Mouse (Mus musculus): ENCODE data around the gene Dapk3. TPM values are rescaled to one million over a fixed set of nuclear protein-coding genes. Genes with fewer than 3 reads are reported as not detected.
"Not testable (repeated sequence)": the region's sequence is repeated elsewhere in the genome, so short reads cannot be mapped to it uniquely, and the experiment has no call there.

The Dapk3 gene
- polyA plus RNA-seq, 1 experiment from 2014 or later = 58.8 TPM

DNA sequence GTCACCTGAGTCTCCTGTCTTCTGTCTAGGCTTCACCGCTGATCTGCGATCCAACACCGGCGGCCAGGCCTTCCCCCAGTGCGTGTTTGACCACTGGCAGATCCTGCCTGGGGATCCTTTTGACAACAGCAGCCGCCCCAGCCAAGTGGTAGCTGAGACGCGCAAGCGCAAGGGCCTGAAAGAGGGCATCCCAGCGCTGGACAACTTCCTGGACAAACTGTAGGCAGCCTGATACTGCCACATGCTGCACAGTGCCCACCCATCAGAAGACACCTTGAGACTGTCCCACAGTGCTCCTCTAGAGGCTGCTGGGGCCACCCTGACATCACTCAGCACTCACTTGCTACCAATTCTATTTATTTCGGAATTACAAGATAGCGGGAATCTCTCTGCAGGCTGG is 945 bp upstream of the Dapk3 start:
- Histone ChIP-seq H3K4me1 (replicated peaks; ENCODE audit: control insufficient read depth, insufficient read depth, low read length) (peaks cover 29% of the 10 kb centered on the region), H3K36me3 (ENCODE audit: control insufficient read depth, insufficient read depth, low read length) (peaks cover 69% of the 10 kb centered on the region), H3K27ac (ENCODE audit: low read depth) (peak overlapping the region; percentile 19; the same call in 1 of the 2 replicates)
- DNase-seq (ENCODE audit: low spot score); ATAC-seq (replicated peaks; ENCODE audit: low FRiP score, low TSS enrichment, low read depth); H3K9ac ChIP-seq (ENCODE audit: low read length); H3K4me2 ChIP-seq (ENCODE audit: low read length); H3K9me3 ChIP-seq (ENCODE audit: control insufficient read depth, low read length); H3K27me3 ChIP-seq (replicated peaks; ENCODE audit: control insufficient read depth, insufficient read depth, low read length); H3K4me3 ChIP-seq (ENCODE audit: low read depth, low read length): not testable (repeated sequence)
- 81% methylated on average over 12 of the region's 12 CpGs for WGBS

DNA sequence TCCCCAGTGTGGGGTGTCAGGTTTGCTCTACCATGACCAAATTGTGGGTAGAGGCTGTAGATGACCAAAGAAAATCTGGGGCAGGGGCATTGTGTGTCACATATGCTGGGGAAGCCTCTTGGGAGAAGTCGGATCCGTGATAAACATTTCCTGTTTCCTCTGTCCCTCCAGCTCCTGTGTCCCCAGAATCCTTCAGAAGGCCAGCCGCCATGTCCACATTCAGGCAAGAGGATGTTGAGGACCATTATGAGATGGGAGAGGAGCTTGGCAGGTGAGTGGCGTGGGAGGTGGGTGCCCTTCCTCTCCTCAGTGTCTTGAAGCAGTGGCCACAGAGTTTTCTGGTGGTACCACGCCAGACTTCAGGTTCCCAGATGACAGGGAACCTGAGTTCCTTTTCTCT is 1.0 kb downstream of the Dapk3 start, which contains the start of gene 4930442H23Rik:
TSS of gene 4930442H23Rik (minus strand) at position 45 of the 400 bp plus-strand sequence.
- 84% methylated on average over 5 of the region's 5 CpGs for WGBS
- DNase-seq (ENCODE audit: low spot score) = no peak
- Histone ChIP-seq H3K9ac (ENCODE audit: low read length) (peak within 1 kb of the TSS; percentile 72), H3K4me3 (ENCODE audit: low read depth, low read length) (peak within 1 kb of the TSS; percentile 64), H3K4me2 (ENCODE audit: low read length) (peak within 1 kb of the TSS; percentile 65), H3K36me3 (ENCODE audit: control insufficient read depth, insufficient read depth, low read length) (peaks cover 68% of the 10 kb centered on the region), H3K9me3 (ENCODE audit: control insufficient read depth, low read length) (no peaks in the 10 kb centered on the region), H3K4me1 (replicated peaks; ENCODE audit: control insufficient read depth, insufficient read depth, low read length) (peaks cover 17% of the 10 kb centered on the region), H3K27me3 (replicated peaks; ENCODE audit: control insufficient read depth, insufficient read depth, low read length) (no peaks in the 10 kb centered on the region), H3K27ac (ENCODE audit: low read depth) (peak within 1 kb of the TSS; percentile 90)
- no peak for ATAC-seq (replicated peaks; ENCODE audit: low FRiP score, low TSS enrichment, low read depth)

DNA sequence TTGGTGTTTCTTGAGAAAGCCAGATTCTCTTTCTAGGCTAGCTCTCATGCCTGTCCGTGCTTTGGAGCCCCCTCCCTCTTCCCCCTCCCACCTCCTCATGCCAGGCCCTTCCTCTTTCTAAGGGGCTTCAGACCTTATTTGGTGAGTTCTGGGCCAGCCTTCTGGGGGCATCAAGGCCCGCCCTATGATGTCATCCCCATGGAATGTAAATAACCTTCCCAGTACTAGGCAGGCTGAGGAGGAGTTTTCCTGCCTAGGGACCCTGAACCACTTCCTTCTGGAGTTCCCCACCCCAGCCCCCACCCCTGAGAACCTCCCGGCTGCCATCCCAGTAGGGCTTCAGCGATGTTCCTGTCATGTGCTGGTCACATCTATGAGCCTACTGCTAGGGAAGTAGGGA is 2.0 kb downstream of the Dapk3 start:
- H3K4me3 ChIP-seq (ENCODE audit: low read depth, low read length) = no peak overlapping the region
- H3K4me1 ChIP-seq (replicated peaks; ENCODE audit: control insufficient read depth, insufficient read depth, low read length) = peaks cover 17% of the 10 kb centered on the region
- WGBS = 4% methylated on average over 4 of the region's 4 CpGs
- peak overlapping the region; percentile 65 for H3K4me2 ChIP-seq (ENCODE audit: low read length)
- peak overlapping the region; percentile 20; the same call in 1 of the 2 replicates for H3K9ac ChIP-seq (ENCODE audit: low read length)
- H3K36me3 ChIP-seq (ENCODE audit: control insufficient read depth, insufficient read depth, low read length) = peaks cover 59% of the 10 kb centered on the region
- ATAC-seq (replicated peaks; ENCODE audit: low FRiP score, low TSS enrichment, low read depth) (0 out of 2 replicates have a peak, but pooled peaks have one; percentile 14), DNase-seq (ENCODE audit: low spot score) (no peak)
- no peaks in the 10 kb centered on the region for H3K9me3 ChIP-seq (ENCODE audit: control insufficient read depth, low read length)
- H3K27ac ChIP-seq (ENCODE audit: low read depth) = peak overlapping the region; percentile 90
- no peaks in the 10 kb centered on the region for H3K27me3 ChIP-seq (replicated peaks; ENCODE audit: control insufficient read depth, insufficient read depth, low read length)

DNA sequence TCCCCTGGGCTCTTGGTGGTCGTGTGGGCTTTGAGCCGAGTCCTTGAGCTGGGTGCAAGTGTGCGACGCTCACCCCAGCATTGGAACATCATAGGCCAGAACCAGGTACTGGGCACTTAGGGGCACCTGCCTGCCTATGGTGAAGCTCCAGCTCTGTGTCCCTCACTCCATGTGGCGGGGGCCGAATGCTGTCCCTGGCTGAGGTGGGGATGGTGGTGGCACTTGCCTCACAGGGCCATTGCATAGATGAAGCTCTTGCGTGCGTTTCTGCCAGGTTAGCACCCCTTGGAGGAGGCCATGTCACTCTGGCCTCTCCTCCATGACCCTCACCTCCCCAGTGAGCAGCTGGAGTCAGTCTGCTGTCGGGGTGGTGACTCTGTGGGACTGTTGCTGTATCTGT is 4.4 kb downstream of the Dapk3 start:
- ATAC-seq (replicated peaks; ENCODE audit: low FRiP score, low TSS enrichment, low read depth) (no peak), DNase-seq (ENCODE audit: low spot score) (no peak)
- H3K27me3 ChIP-seq (replicated peaks; ENCODE audit: control insufficient read depth, insufficient read depth, low read length) = no peaks in the 10 kb centered on the region
- no peak overlapping the region for H3K27ac ChIP-seq (ENCODE audit: low read depth)
- no peaks in the 10 kb centered on the region for H3K9me3 ChIP-seq (ENCODE audit: control insufficient read depth, low read length)
- no peak overlapping the region for H3K4me3 ChIP-seq (ENCODE audit: low read depth, low read length)
- no peak overlapping the region for H3K4me2 ChIP-seq (ENCODE audit: low read length)
- 96% methylated on average over 9 of the region's 9 CpGs for WGBS
- H3K36me3 ChIP-seq (ENCODE audit: control insufficient read depth, insufficient read depth, low read length) = peaks cover 49% of the 10 kb centered on the region
- 0 out of 2 replicates have a peak overlapping the region, but pooled peaks have one; percentile 6 for H3K9ac ChIP-seq (ENCODE audit: low read length)
- peaks cover 23% of the 10 kb centered on the region for H3K4me1 ChIP-seq (replicated peaks; ENCODE audit: control insufficient read depth, insufficient read depth, low read length)

DNA sequence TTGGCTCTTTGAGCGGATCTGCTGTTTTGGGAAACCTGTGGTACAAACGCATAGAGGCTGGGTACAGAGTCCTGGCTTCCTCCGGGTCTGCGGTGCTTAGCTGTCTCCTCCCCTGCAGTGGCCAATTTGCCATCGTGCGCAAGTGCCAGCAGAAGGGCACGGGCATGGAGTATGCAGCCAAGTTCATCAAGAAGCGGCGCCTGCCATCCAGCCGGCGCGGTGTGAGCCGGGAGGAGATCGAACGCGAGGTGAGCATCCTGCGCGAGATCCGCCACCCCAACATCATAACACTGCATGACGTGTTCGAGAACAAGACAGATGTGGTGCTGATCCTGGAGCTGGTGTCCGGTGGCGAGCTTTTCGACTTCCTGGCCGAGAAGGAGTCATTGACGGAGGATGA is 7.0 kb downstream of the Dapk3 start:
- no peak for DNase-seq (ENCODE audit: low spot score)
- H3K4me2 ChIP-seq (ENCODE audit: low read length) = no peak overlapping the region
- H3K4me3 ChIP-seq (ENCODE audit: low read depth, low read length) = no peak overlapping the region
- peaks cover 18% of the 10 kb centered on the region for H3K4me1 ChIP-seq (replicated peaks; ENCODE audit: control insufficient read depth, insufficient read depth, low read length)
- WGBS = 81% methylated on average over 26 of the region's 26 CpGs
- peaks cover 42% of the 10 kb centered on the region for H3K36me3 ChIP-seq (ENCODE audit: control insufficient read depth, insufficient read depth, low read length)
- no peak for ATAC-seq (replicated peaks; ENCODE audit: low FRiP score, low TSS enrichment, low read depth)
- no peaks in the 10 kb centered on the region for H3K9me3 ChIP-seq (ENCODE audit: control insufficient read depth, low read length)
- H3K9ac ChIP-seq (ENCODE audit: low read length) = no peak overlapping the region
- H3K27me3 ChIP-seq (replicated peaks; ENCODE audit: control insufficient read depth, insufficient read depth, low read length) = peaks cover 9% of the 10 kb centered on the region
- H3K27ac ChIP-seq (ENCODE audit: low read depth) = no peak overlapping the region

DNA sequence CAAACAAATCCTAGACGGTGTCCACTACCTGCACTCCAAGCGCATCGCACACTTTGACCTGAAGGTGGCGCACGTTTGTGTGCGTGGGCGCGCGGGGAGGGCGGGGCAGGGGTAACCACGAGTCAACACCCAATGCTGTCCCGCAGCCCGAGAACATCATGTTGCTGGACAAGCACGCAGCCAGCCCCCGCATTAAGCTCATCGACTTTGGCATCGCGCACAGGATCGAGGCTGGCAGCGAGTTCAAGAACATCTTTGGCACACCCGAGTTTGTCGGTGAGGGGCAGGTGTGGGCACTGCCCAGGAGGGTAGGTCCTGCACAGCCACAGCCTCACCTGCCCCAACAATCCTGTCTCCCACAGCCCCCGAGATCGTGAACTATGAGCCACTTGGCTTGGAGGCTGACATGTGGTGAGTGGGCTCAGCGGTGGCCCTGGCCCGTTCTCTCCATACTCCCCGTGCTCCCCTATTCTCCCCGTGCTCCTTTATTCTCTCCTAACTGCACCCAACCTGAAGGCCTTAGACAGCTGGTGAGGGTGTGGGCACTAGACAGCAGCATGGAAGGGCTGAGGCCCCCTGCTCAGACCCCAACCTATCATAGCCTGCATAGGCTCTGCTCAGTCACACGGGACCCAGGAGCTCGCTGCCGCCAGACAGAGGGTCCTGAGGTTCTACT is 7.6 kb downstream of the Dapk3 start:
- Histone ChIP-seq H3K4me1 (replicated peaks; ENCODE audit: control insufficient read depth, insufficient read depth, low read length) (peaks cover 13% of the 10 kb centered on the region), H3K4me3 (ENCODE audit: low read depth, low read length) (no peak overlapping the region), H3K9ac (ENCODE audit: low read length) (no peak overlapping the region), H3K27me3 (replicated peaks; ENCODE audit: control insufficient read depth, insufficient read depth, low read length) (peaks cover 15% of the 10 kb centered on the region), H3K27ac (ENCODE audit: low read depth) (no peak overlapping the region), H3K4me2 (ENCODE audit: low read length) (no peak overlapping the region), H3K9me3 (ENCODE audit: control insufficient read depth, low read length) (no peaks in the 10 kb centered on the region), H3K36me3 (ENCODE audit: control insufficient read depth, insufficient read depth, low read length) (peaks cover 38% of the 10 kb centered on the region)
- ATAC-seq (replicated peaks; ENCODE audit: low FRiP score, low TSS enrichment, low read depth) (no peak), DNase-seq (ENCODE audit: low spot score) (no peak)
- 73% methylated on average over 31 of the region's 31 CpGs for WGBS

DNA sequence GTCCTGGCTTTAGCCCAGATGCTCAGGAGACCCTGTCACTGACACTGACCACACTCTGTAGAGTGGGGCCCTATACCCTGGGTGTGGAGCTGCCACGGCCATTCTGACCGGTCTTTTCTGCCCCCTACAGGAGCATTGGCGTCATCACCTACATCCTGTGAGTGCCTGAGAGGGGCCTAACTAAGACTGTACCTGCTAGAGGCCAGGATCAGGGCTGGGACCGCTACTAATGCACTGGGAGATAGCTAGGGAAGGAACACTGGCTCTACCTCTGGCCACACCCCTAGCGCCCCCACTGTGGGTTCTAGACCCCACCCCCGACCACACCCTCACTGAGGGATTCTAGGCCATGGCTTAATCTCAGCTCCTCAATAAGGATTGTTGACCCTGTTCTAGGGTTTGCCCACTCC is 8.1 kb downstream of the Dapk3 start:
- ATAC-seq (replicated peaks; ENCODE audit: low FRiP score, low TSS enrichment, low read depth) = no peak
- Histone ChIP-seq H3K9ac (ENCODE audit: low read length) (no peak overlapping the region), H3K36me3 (ENCODE audit: control insufficient read depth, insufficient read depth, low read length) (peaks cover 34% of the 10 kb centered on the region), H3K27ac (ENCODE audit: low read depth) (no peak overlapping the region), H3K27me3 (replicated peaks; ENCODE audit: control insufficient read depth, insufficient read depth, low read length) (peaks cover 18% of the 10 kb centered on the region), H3K4me1 (replicated peaks; ENCODE audit: control insufficient read depth, insufficient read depth, low read length) (peaks cover 13% of the 10 kb centered on the region), H3K9me3 (ENCODE audit: control insufficient read depth, low read length) (no peaks in the 10 kb centered on the region), H3K4me2 (ENCODE audit: low read length) (no peak overlapping the region), H3K4me3 (ENCODE audit: low read depth, low read length) (no peak overlapping the region)
- no peak for DNase-seq (ENCODE audit: low spot score)
- 74% methylated on average over 6 of the region's 6 CpGs for WGBS

DNA sequence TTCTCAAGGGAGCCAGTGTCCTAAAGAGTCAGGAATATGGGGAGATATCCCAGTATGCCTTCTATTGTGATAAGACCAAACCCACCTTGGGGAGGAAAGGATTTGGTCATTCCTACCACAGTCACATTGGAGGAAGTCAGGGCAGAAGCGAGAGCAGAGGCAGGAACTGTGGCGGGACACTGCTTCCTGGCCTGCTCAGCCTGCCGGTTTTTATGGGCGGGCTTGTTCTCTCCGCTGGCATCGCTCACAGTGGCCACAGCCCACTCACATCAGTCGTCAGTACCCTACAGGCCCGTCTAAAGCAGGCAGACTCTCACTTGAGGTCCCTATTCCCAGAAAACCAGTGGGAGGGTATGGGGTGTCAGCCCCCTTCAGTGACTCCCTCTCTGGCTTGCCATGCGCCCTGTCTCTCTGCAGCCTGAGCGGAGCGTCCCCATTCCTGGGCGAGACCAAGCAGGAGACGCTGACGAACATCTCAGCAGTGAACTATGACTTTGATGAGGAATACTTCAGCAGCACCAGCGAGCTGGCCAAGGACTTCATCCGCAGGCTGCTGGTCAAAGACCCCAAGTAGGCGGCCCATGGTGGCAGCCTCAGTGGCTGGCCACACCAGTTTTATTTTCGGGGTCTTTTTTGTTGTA is 8.7 kb downstream of the Dapk3 start:
- Histone ChIP-seq H3K36me3 (ENCODE audit: control insufficient read depth, insufficient read depth, low read length) (peaks cover 32% of the 10 kb centered on the region), H3K9ac (ENCODE audit: low read length) (no peak overlapping the region), H3K9me3 (ENCODE audit: control insufficient read depth, low read length) (no peaks in the 10 kb centered on the region), H3K4me2 (ENCODE audit: low read length) (no peak overlapping the region), H3K27me3 (replicated peaks; ENCODE audit: control insufficient read depth, insufficient read depth, low read length) (peaks cover 20% of the 10 kb centered on the region), H3K4me1 (replicated peaks; ENCODE audit: control insufficient read depth, insufficient read depth, low read length) (peaks cover 13% of the 10 kb centered on the region), H3K4me3 (ENCODE audit: low read depth, low read length) (no peak overlapping the region), H3K27ac (ENCODE audit: low read depth) (no peak overlapping the region)
- 83% methylated on average over 18 of the region's 18 CpGs for WGBS
- DNase-seq (ENCODE audit: low spot score) (no peak), ATAC-seq (replicated peaks; ENCODE audit: low FRiP score, low TSS enrichment, low read depth) (no peak)

Data from intestine, embryonic 14.5 days (tissue).